Mouse (Mus musculus) lung, adult 2 months (tissue): Measurements from ENCODE around the gene Ankfy1.

ENCODE experiments used
- CTCF ChIP-seq: fragments of 200-500 bp; IDR thresholded peaks from 2 replicates; pipeline ENCODE4 v1.5.1; 2011; ENCODE audit warnings: mild to moderate bottlenecking, low read length, control low read depth; ENCODE audit not compliant: insufficient read depth
- POLR2A ChIP-seq: fragments of 200-500 bp; IDR thresholded peaks from 2 replicates; pipeline ENCODE4 v1.6.1; 2011; ENCODE audit warnings: low read depth, mild to moderate bottlenecking, control low read depth, low read length, borderline replicate concordance; ENCODE audit errors: extremely low read depth

DNA sequence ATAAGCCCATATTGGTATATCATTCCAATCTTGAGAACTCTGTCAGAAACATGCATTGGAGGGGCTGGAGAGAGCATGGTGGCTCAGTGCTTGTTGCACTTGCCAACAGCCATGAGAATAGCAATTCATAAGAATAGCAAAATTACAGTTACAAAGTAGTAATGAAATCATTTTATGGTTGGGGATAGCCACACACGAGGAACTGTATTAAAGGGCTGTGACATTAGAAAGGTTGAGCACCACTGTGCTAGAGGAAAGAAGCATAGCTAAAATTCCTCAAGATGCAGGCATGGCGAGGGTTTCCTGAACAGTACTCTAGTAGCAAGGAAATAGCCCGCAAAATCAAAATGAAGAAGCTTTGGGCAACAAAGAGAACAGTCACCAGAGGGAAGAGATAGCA is 43.9 kb downstream of the Ankfy1 start:
- TF ChIP-seq POLR2A, result no peak
- no peak for TF ChIP-seq CTCF
